Mouse (Mus musculus) retina, adult 2 months (tissue): ENCODE measurements around the gene Muc2.
"Not testable (repeated sequence)": the region's sequence is repeated elsewhere in the genome, so short reads cannot be mapped to it uniquely, and the experiment has no call there.

Experiments
- DNase-seq: peaks from one replicate; pipeline ENCODE4 v3.0.0-alpha.2; 2012; ENCODE audit warnings: low read depth, low spot score

Gene Muc2

GRCm38 (mm10) chr7:141690040-141690439 is at the start of gene Muc2:
Gene Muc2 (plus strand): TSS chr7:141690340.
- no peak for DNase-seq

- DNase-seq = no peak
Measured at GRCm38 (mm10) chr7:141642375-141642774, 47.8 kb upstream of the Muc2 start.

GRCm38 (mm10) chr7:141643160-141643559 is 47.0 kb upstream of the Muc2 start:
- DNase-seq = no peak

GRCm38 (mm10) chr7:141647083-141647482 is 43.1 kb upstream of the Muc2 start:
- no peak for DNase-seq

- no peak for DNase-seq
Measured at GRCm38 (mm10) chr7:141647815-141648214, 42.3 kb upstream of the Muc2 start.

- no peak for DNase-seq
Measured at GRCm38 (mm10) chr7:141652191-141652590, 37.9 kb upstream of the Muc2 start.

GRCm38 (mm10) chr7:141660346-141660745 is 29.8 kb upstream of the Muc2 start:
- no peak for DNase-seq

- no peak for DNase-seq
Measured at GRCm38 (mm10) chr7:141661481-141661880, 28.7 kb upstream of the Muc2 start.

GRCm38 (mm10) chr7:141662223-141662622 is 27.9 kb upstream of the Muc2 start:
- DNase-seq = no peak

GRCm38 (mm10) chr7:141666190-141666589 is 23.9 kb upstream of the Muc2 start:
- DNase-seq = peak; percentile 37

- DNase-seq = not testable (repeated sequence)
Measured at GRCm38 (mm10) chr7:141669097-141669496, 21.0 kb upstream of the Muc2 start.

- DNase-seq = peak; percentile 23
Measured at GRCm38 (mm10) chr7:141670999-141671398, 19.1 kb upstream of the Muc2 start.

- DNase-seq = no peak
Measured at GRCm38 (mm10) chr7:141671626-141672291, 18.4 kb upstream of the Muc2 start.

- DNase-seq = no peak
Measured at GRCm38 (mm10) chr7:141678922-141679321, 11.2 kb upstream of the Muc2 start.

GRCm38 (mm10) chr7:141687330-141687729 is 2.8 kb upstream of the Muc2 start:
- no peak for DNase-seq

GRCm38 (mm10) chr7:141693591-141694273 is 3.6 kb downstream of the Muc2 start:
- DNase-seq = no peak

- no peak for DNase-seq
Measured at GRCm38 (mm10) chr7:141694274-141694639, 4.1 kb downstream of the Muc2 start.

GRCm38 (mm10) chr7:141696538-141696937 is 6.4 kb downstream of the Muc2 start:
- DNase-seq = no peak

- DNase-seq = no peak
Measured at GRCm38 (mm10) chr7:141699556-141700220, 9.5 kb downstream of the Muc2 start.

GRCm38 (mm10) chr7:141747451-141748100 is 57.4 kb downstream of the Muc2 start:
- DNase-seq = no peak

- DNase-seq = no peak
Measured at GRCm38 (mm10) chr7:141752513-141752912, 62.4 kb downstream of the Muc2 start.

GRCm38 (mm10) chr7:141755831-141756230 is 65.7 kb downstream of the Muc2 start:
- DNase-seq = peak; percentile 61
